Comparison of ENCODE assay signal across 9 mouse cellular contexts in genomic region chr8:122906463-122907021, GRCm38 (mm10). TPM values are rescaled to one million over a fixed set of nuclear protein-coding genes. Genes with fewer than 3 reads are reported as not detected.
DNase-seq lines count a peak whose midpoint lies in the region; ATAC-seq and TF ChIP-seq lines count a peak whose summit lies in the region.
"Had no signal": no experiment of that assay in that cellular context is flagged by ENCODE, and none has a peak within 500 bp of the region (broad histone marks: within the 10 kb centered on the region; RNA-seq: fewer than 3 reads in every experiment).

No protein-coding gene starts in this region.

- H3K36me3 ChIP-seq in heart, embryonic 14.5 days (ENCODE audit: control insufficient read depth, insufficient read depth, low read length): peaks cover 18% of the 10 kb centered on the region
- peaks cover 5% of the 10 kb centered on the region for H3K36me3 ChIP-seq in liver, embryonic 14.5 days (replicated peaks; ENCODE audit: control insufficient read depth, insufficient read depth, low read depth)
- H3K36me3 ChIP-seq in neural tube, embryonic 11.5 days (ENCODE audit: control insufficient read depth, insufficient read depth, low read length): peaks cover 3% of the 10 kb centered on the region; the same call in 1 of the 2 replicates
- H3K36me3 ChIP-seq in stomach, postnatal 0 days (ENCODE audit: control insufficient read depth, insufficient read depth, low read length): peaks cover 7% of the 10 kb centered on the region

- TF ChIP-seq CTCF in liver, embryonic 14.5 days (IDR thresholded peaks at IDR 0.05; ENCODE audit: low read depth): peak; percentile 92
- TF ChIP-seq CTCF in stomach, postnatal 0 days (IDR thresholded peaks at IDR 0.05; ENCODE audit: low read depth): peak; percentile 96

- WGBS in heart, embryonic 14.5 days: 15% methylated on average over 6 of the region's 6 CpGs
- 26% methylated on average over 6 of the region's 6 CpGs for WGBS in liver, embryonic 14.5 days (ENCODE audit: insufficient replicate concordance)
- WGBS in neural tube, embryonic 11.5 days: 58% methylated on average over 6 of the region's 6 CpGs
- 9% methylated on average over 6 of the region's 6 CpGs for whole genome bisulfite sequencing in stomach, postnatal 0 days

- ATAC-seq in heart, embryonic 14.5 days (ENCODE audit: insufficient number of reproducible peaks, insufficient read depth, low FRiP score, low read depth): peak; percentile 84
- peak; percentile 62 for ATAC-seq in liver, embryonic 14.5 days (ENCODE audit: insufficient read depth)
- no peak; the same call in 1 of the 2 replicates for ATAC-seq in neural tube, embryonic 11.5 days (ENCODE audit: insufficient read depth, low FRiP score, low TSS enrichment)
- peak; percentile 92 for ATAC-seq in stomach, postnatal 0 days (ENCODE audit: low FRiP score, low TSS enrichment)

- peak overlapping the region; percentile 27; the same call in 1 of the 2 replicates for H3K4me3 ChIP-seq in brown adipose tissue, adult 24 weeks (ENCODE audit: insufficient read depth, low read depth, low read length)
- 0 out of 4 replicates have a peak overlapping the region, but pooled peaks of 1 of the 2 experiments have one; percentile 15 for H3K4me3 ChIP-seq in heart, embryonic 14.5 days (ENCODE audit: control insufficient read depth in 1 of 2, insufficient read depth in 1 of 2, low read depth in 1 of 2, low read length in 2 of 2)
- H3K4me3 ChIP-seq in liver, embryonic 14.5 days (ENCODE audit: insufficient read depth in 1 of 2, low read depth in 2 of 2, low read length in 2 of 2): no peak overlapping the region
- no peak overlapping the region; the same call in 1 of the 2 replicates for H3K4me3 ChIP-seq in neural tube, embryonic 11.5 days (ENCODE audit: low read depth, low read length)
- H3K4me3 ChIP-seq in stomach, postnatal 0 days (ENCODE audit: low read depth, low read length): no peak overlapping the region
- H3K4me3 ChIP-seq: limb, embryonic 12.5 days had no signal

- TF ChIP-seq EP300 in liver, embryonic 14.5 days (IDR thresholded peaks at IDR 0.05; ENCODE audit: low read depth): no peak
- no peak for TF ChIP-seq EP300 in stomach, postnatal 0 days (optimal IDR thresholded peaks at IDR 0.05)

- peak; percentile 90 for DNase-seq in CD4-positive, CD25-positive, alpha-beta regulatory T cell, adult 2 months (ENCODE audit: low read depth, low spot score)
- peak; percentile 98 for DNase-seq in fibroblast of lung, adult 2 months (ENCODE audit: low read depth)
- peak; percentile 93 for DNase-seq in kidney, postnatal 14 days
- DNase-seq in liver, embryonic 14.5 days (ENCODE audit: low read depth in 3 of 3, low spot score in 3 of 3): peak; percentile 52 to 67 (median 54)
- DNase-seq in neural tube, embryonic 11.5 days (ENCODE audit: low spot score): peak; percentile 72
- DNase-seq in stomach, postnatal 0 days (ENCODE audit: low spot score): peak; percentile 91

- H3K4me2 ChIP-seq in heart, embryonic 14.5 days (ENCODE audit: low read length): peak overlapping the region; percentile 50
- no peak overlapping the region for H3K4me2 ChIP-seq in liver, embryonic 14.5 days (ENCODE audit: low read depth)
- H3K4me2 ChIP-seq in neural tube, embryonic 11.5 days (ENCODE audit: low read depth): no peak overlapping the region
- H3K4me2 ChIP-seq in stomach, postnatal 0 days (replicated peaks; ENCODE audit: low read depth): peak overlapping the region; percentile 18
- H3K4me2 ChIP-seq: limb, embryonic 12.5 days had no signal

- H3K9ac ChIP-seq in heart, embryonic 14.5 days (ENCODE audit: low read length): no peak overlapping the region
- no peak overlapping the region for H3K9ac ChIP-seq in liver, embryonic 14.5 days (replicated peaks)
- no peak overlapping the region for H3K9ac ChIP-seq in neural tube, embryonic 11.5 days (ENCODE audit: low read length)
- no peak overlapping the region for H3K9ac ChIP-seq in stomach, postnatal 0 days (ENCODE audit: low read length)

- no peaks in the 10 kb centered on the region for H3K27me3 ChIP-seq in heart, embryonic 14.5 days (ENCODE audit: control insufficient read depth, insufficient read depth, low read length)
- no peaks in the 10 kb centered on the region for H3K27me3 ChIP-seq in liver, embryonic 14.5 days (ENCODE audit: control insufficient read depth, insufficient read depth, low read length)
- H3K27me3 ChIP-seq in neural tube, embryonic 11.5 days (ENCODE audit: control insufficient read depth, insufficient read depth, low read length): no peaks in the 10 kb centered on the region
- no peaks in the 10 kb centered on the region for H3K27me3 ChIP-seq in stomach, postnatal 0 days (ENCODE audit: control insufficient read depth, insufficient read depth, low read length)
- H3K27me3 ChIP-seq: limb, embryonic 12.5 days had no signal

- H3K27ac ChIP-seq in brown adipose tissue, adult 24 weeks (replicated peaks; ENCODE audit: low read depth, low read length): peak overlapping the region; percentile 76
- H3K27ac ChIP-seq in heart, embryonic 14.5 days (replicated peaks in 1 of 2; ENCODE audit: control insufficient read depth in 1 of 2, insufficient read depth in 1 of 2, low read depth in 2 of 2, low read length in 2 of 2): peak overlapping the region in 1 of 2 experiments; percentile 48; a peak in 1 of 4 replicates
- no peak overlapping the region for H3K27ac ChIP-seq in liver, embryonic 14.5 days
- no peak overlapping the region for H3K27ac ChIP-seq in neural tube, embryonic 11.5 days (ENCODE audit: low read depth, low read length)
- H3K27ac ChIP-seq in stomach, postnatal 0 days (replicated peaks): 0 out of 2 replicates have a peak overlapping the region, but pooled peaks have one; percentile 26
- H3K27ac ChIP-seq: limb, embryonic 12.5 days had no signal

- H3K9me3 ChIP-seq in heart, embryonic 14.5 days (ENCODE audit: control insufficient read depth, low read length): no peaks in the 10 kb centered on the region
- H3K9me3 ChIP-seq in liver, embryonic 14.5 days (ENCODE audit: control insufficient read depth, low read length): no peaks in the 10 kb centered on the region
- no peaks in the 10 kb centered on the region for H3K9me3 ChIP-seq in neural tube, embryonic 11.5 days (ENCODE audit: control insufficient read depth, low read length)
- H3K9me3 ChIP-seq in stomach, postnatal 0 days (ENCODE audit: control insufficient read depth, low read length): no peaks in the 10 kb centered on the region
- H3K9me3 ChIP-seq: limb, embryonic 12.5 days had no signal

- H3K4me1 ChIP-seq in brown adipose tissue, adult 24 weeks (ENCODE audit: control insufficient read depth, insufficient read depth, insufficient read length, low read length): peaks cover 21% of the 10 kb centered on the region
- peaks cover 4 to 23% of the 10 kb centered on the region in 2 experiments for H3K4me1 ChIP-seq in heart, embryonic 14.5 days (ENCODE audit: control insufficient read depth in 2 of 2, insufficient read depth in 2 of 2, low read length in 2 of 2)
- H3K4me1 ChIP-seq in liver, embryonic 14.5 days (replicated peaks; ENCODE audit: control insufficient read depth in 2 of 2, insufficient read depth in 2 of 2, low read length in 1 of 2): peaks cover 0 to 9% of the 10 kb centered on the region in 2 experiments; a peak in 2 of 4 replicates
- H3K4me1 ChIP-seq in neural tube, embryonic 11.5 days (ENCODE audit: control insufficient read depth, insufficient read depth, low read length): no peaks in the 10 kb centered on the region
- H3K4me1 ChIP-seq in stomach, postnatal 0 days (replicated peaks; ENCODE audit: control insufficient read depth, insufficient read depth): no peaks in the 10 kb centered on the region

RNA-seq across cellular contexts. Expression of gene Cdh15, which starts 58.8 kb away (rescaled TPM):
- 0.32 TPM in 1 of 2 replicates, not detected in the other for polyA plus RNA-seq in brown adipose tissue, adult 24 weeks (2012; ENCODE audit: insufficient read depth, insufficient read length, missing spikeins)
- 0.05 and 0.19 TPM in 2 replicates for polyA plus RNA-seq in heart, embryonic 14.5 days (2014; fragmentation: Nextera tagmentation; extraction: Ambion mirVana)
- polyA plus RNA-seq in liver, embryonic 14.5 days (2012; rRNA removed): not detected in 2 replicates
- polyA plus RNA-seq in liver, embryonic 14.5 days (2014; fragmentation: Nextera tagmentation; extraction: Ambion mirVana): not detected in 2 replicates
- 8.3 and 9.0 TPM in 2 replicates for polyA plus RNA-seq in neural tube, embryonic 11.5 days (2014; fragmentation: Nextera tagmentation; extraction: Ambion mirVana)
- 0.23 TPM in 2 replicates for polyA plus RNA-seq in stomach, postnatal 0 days (2015; fragmentation: Nextera tagmentation; extraction: Ambion mirVana)

Comparison
In these comparisons a context has a peak if more than half of its experiments do, and no peak if none do; other contexts are left out.
1. H3K27ac ChIP-seq: peak in brown adipose tissue, adult 24 weeks (single experiment) and stomach, postnatal 0 days (single experiment); none in liver, embryonic 14.5 days (single experiment) and neural tube, embryonic 11.5 days (single experiment).
2. H3K4me2 ChIP-seq: peak in heart, embryonic 14.5 days (single experiment) and stomach, postnatal 0 days (single experiment); none in liver, embryonic 14.5 days (single experiment) and neural tube, embryonic 11.5 days (single experiment).
3. Peak in every context shown above with its lines, with median percentiles within 50 percentile points of each other: DNase-seq.